Mouse (Mus musculus): ENCODE data around the gene Mpp3. TPM values are rescaled to one million over a fixed set of nuclear protein-coding genes. Genes with fewer than 3 reads are reported as not detected.

The Mpp3 gene
- polyA plus RNA-seq, 1 experiment from 2014 or later = 7.2 TPM

DNA sequence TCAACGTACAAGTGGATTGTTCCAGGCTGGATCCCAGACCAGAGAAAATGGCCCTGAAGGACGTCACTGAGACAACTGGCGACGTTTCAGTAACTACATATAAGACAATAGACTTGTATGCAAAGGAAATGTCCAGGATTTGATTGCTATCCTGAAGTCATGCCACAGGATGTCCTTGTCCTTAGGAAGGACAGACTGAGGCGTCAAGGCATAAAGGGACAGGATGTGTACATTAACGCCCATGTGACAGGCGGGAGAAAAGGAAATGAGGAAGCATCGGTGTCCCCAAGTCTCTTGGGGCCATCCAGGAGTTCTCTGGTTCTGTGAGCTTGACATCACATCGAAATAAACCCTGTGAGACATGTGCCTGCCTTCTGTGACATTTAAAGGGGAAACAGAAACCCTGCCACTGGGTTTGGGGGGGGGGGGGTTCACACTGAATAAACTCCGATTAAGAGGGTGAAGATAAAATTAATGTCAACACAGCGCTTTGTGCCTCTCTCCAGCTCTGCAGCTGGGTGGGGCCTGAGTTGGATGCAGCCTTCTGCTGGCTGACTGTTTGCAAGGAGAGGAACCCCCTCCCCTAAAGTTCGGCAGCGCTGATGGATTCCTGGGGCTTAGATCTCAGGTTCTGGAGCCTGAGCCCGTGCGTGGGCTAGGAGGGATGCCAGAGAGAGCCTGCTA is 19.2 kb downstream of the Mpp3 start:
- Histone ChIP-seq H3K27me3 (replicated peaks) (no peaks in the 10 kb centered on the region), H3K36me3 (peaks cover 13% of the 10 kb centered on the region; the same call in 1 of the 2 replicates), H3K27ac (no peak overlapping the region), H3K9ac (no peak overlapping the region), H3K4me1 (no peaks in the 10 kb centered on the region), H3K4me2 (no peak overlapping the region), H3K4me3 (replicated peaks) (no peak overlapping the region), H3K9me3 (no peaks in the 10 kb centered on the region)
- ATAC-seq (ENCODE audit: insufficient read depth, low FRiP score, low read depth) = no peak
- WGBS = 71% methylated on average over 15 of the region's 15 CpGs

DNA sequence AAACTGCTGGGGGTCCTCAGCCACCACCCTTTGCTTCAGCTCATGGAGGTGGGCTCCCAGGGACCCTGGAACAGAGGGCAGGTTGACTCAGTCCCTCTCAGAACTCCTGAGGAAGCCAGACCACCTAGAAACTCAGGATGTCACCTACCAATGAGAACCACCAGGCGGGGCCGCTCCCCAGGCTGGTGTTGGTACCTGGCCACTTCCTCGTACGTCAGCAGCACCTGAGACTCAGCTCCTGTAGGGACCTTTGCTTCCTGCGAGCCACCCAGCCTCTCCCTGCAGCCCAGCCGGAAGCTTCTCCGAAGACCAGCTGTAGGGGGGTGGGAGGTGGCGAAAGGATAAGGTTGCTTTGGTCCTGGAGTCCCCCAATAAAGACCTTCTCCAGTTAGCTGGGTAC is 19.9 kb downstream of the Mpp3 start:
- Histone ChIP-seq H3K27me3 (replicated peaks) (no peaks in the 10 kb centered on the region), H3K27ac (no peak overlapping the region), H3K4me1 (no peaks in the 10 kb centered on the region), H3K4me2 (no peak overlapping the region), H3K9me3 (no peaks in the 10 kb centered on the region), H3K9ac (no peak overlapping the region), H3K36me3 (peaks cover 13% of the 10 kb centered on the region; the same call in 1 of the 2 replicates), H3K4me3 (replicated peaks) (no peak overlapping the region)
- WGBS = 82% methylated on average over 8 of the region's 8 CpGs
- ATAC-seq (ENCODE audit: insufficient read depth, low FRiP score, low read depth) = no peak

DNA sequence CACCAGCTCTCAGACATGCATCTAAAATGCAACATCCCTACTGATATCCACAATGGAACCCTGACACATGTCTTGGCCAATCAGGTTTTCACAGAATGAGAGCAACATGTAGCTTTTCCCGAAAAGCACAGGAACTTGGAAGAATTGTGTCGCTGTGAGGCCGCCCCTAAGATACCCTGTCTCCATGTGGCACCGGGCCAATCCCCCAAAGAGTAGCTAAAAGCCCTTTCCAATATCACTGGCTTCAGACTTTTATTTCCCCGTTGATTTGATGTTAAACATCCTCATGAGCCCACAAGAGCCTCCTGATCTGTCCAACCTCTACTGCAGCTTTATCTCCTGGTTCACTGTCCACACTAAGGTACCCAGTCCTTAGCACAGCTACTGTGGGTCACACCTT is 21.6 kb downstream of the Mpp3 start:
- H3K27me3 ChIP-seq (replicated peaks) = no peaks in the 10 kb centered on the region
- no peak for ATAC-seq (ENCODE audit: insufficient read depth, low FRiP score, low read depth)
- no peaks in the 10 kb centered on the region for H3K4me1 ChIP-seq
- no peaks in the 10 kb centered on the region for H3K9me3 ChIP-seq
- H3K27ac ChIP-seq = no peak overlapping the region
- H3K9ac ChIP-seq = no peak overlapping the region
- no peak overlapping the region for H3K4me2 ChIP-seq
- no peak overlapping the region for H3K4me3 ChIP-seq (replicated peaks)
- peaks cover 13% of the 10 kb centered on the region; the same call in 1 of the 2 replicates for H3K36me3 ChIP-seq
- WGBS = 77% methylated on average over 5 of the region's 5 CpGs

DNA sequence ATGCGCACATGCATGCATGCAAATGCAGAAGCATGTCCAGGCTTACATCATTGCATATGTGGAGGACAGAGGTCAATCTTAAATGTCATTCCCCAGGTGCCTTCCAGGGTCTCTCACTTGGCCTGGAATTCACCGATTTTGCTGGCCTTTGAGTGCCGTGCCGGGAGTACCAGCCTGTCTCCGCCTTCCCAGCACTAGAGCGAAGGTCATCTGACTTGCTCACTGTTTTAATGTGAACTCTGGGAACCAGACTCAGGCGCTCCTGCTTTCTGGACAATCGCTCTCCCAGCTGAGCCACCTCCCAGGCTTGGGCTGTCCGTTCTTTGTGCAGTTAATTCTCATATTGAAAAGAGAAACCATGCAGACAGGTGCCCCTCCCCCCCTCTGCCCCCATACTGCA is 22.0 kb downstream of the Mpp3 start:
- no peak for ATAC-seq (ENCODE audit: insufficient read depth, low FRiP score, low read depth)
- no peaks in the 10 kb centered on the region for H3K27me3 ChIP-seq (replicated peaks)
- no peak overlapping the region for H3K27ac ChIP-seq
- no peaks in the 10 kb centered on the region for H3K9me3 ChIP-seq
- no peaks in the 10 kb centered on the region for H3K4me1 ChIP-seq
- WGBS = 68% methylated on average over 9 of the region's 9 CpGs
- no peak overlapping the region for H3K4me3 ChIP-seq (replicated peaks)
- no peak overlapping the region for H3K9ac ChIP-seq
- H3K4me2 ChIP-seq = no peak overlapping the region
- peaks cover 13% of the 10 kb centered on the region; the same call in 1 of the 2 replicates for H3K36me3 ChIP-seq

DNA sequence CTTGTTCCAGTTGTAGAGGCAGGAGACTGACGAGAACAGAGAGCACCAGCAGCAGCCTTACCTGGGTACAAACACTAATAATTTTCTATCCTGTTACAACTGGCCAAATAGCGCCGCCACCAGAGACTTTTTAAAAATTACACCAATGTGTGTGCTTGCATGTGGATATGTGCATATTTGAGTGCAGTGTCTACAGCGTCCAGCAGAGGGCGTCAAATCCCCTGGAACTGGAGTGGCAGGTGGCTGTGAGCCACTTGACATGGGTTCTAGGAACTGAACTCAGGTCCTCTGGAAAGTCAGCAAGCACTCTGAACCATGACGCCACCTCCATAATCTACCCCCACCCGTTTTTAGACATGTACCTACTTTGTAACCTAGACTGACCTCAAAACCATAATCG is 24.0 kb downstream of the Mpp3 start:
- no peak for ATAC-seq (ENCODE audit: insufficient read depth, low FRiP score, low read depth)
- no peak overlapping the region for H3K9ac ChIP-seq
- peaks cover 13% of the 10 kb centered on the region; the same call in 1 of the 2 replicates for H3K36me3 ChIP-seq
- H3K4me1 ChIP-seq = no peaks in the 10 kb centered on the region
- H3K27me3 ChIP-seq (replicated peaks) = no peaks in the 10 kb centered on the region
- WGBS = 87% methylated on average over 8 of the region's 8 CpGs
- no peak overlapping the region for H3K4me3 ChIP-seq (replicated peaks)
- no peaks in the 10 kb centered on the region for H3K9me3 ChIP-seq
- H3K4me2 ChIP-seq = no peak overlapping the region
- no peak overlapping the region for H3K27ac ChIP-seq

DNA sequence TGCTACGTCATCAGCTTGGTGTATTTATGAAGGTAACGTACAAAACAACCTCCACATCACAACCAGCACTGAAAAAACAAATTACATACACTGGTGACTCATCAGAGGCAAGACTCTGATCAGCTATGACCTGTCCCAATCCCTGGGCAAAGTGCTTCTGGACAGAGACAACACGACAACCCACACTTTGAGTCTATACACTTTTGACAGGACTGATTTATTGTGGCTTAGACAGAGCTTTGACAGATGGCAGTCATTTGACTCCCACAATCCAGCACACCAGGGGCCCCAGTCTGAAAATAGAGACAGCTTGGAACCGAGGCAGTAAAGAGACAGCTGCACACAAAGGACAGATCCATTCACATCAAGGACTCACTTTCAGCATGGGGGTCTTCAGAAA is 28.8 kb downstream of the Mpp3 start:
- ATAC-seq (ENCODE audit: insufficient read depth, low FRiP score, low read depth) = no peak
- Histone ChIP-seq H3K4me2 (no peak overlapping the region), H3K9ac (no peak overlapping the region), H3K9me3 (no peaks in the 10 kb centered on the region), H3K27ac (no peak overlapping the region), H3K36me3 (0 out of 2 replicates have a peak, but pooled peaks cover 3% of the 10 kb centered on the region), H3K4me1 (peaks cover 4% of the 10 kb centered on the region; the same call in 1 of the 2 replicates), H3K27me3 (replicated peaks) (no peaks in the 10 kb centered on the region), H3K4me3 (replicated peaks) (no peak overlapping the region)
- WGBS = 62% methylated on average over 4 of the region's 4 CpGs

DNA sequence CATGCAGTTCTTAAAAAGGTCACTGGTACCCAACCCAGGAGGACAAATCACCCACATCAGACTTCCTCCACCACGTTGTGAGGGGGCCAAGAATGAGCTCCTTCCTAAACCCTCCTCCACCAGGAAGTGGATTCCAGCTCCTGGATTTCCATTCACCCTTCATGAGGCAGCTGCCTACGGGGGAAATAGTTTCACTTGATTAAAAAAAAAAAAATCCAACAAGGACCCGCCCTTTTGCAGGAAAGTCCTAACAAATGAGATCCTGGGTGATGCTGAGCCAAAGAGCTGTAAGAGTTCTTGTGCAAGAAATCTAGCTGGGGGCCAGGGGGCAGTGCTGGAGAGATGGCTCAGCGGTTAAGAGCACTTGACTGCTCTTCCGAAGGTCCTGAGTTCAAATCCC is 30.0 kb downstream of the Mpp3 start:
- Histone ChIP-seq H3K4me3 (replicated peaks) (no peak overlapping the region), H3K9me3 (no peaks in the 10 kb centered on the region), H3K9ac (no peak overlapping the region), H3K4me1 (peaks cover 4% of the 10 kb centered on the region; the same call in 1 of the 2 replicates), H3K36me3 (no peaks in the 10 kb centered on the region), H3K4me2 (no peak overlapping the region), H3K27ac (no peak overlapping the region), H3K27me3 (replicated peaks) (no peaks in the 10 kb centered on the region)
- no peak for ATAC-seq (ENCODE audit: insufficient read depth, low FRiP score, low read depth)
- 47% methylated on average over 5 of the region's 5 CpGs for WGBS

DNA sequence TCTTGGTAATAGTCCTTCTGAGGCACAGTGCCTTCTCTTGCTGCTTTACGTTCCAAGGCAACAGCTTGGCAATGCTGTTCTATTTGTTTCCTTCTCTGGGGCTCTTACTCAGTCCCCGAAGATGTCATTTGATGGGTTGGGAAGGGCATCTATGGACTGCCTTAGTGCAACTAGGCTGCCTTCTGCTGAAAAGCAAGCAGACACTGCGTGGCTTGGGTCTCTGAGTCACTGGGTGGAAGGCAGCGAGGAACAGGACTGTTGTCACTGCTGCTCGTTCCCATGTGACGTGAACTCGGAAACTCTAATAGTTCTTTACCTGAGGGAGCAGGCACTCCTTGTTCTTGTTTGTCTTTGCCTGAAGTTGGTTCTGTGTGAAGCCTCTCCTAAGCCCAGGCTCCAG is 32.3 kb downstream of the Mpp3 start:
- 82% methylated on average over 7 of the region's 7 CpGs for WGBS
- no peak overlapping the region for H3K27ac ChIP-seq

DNA sequence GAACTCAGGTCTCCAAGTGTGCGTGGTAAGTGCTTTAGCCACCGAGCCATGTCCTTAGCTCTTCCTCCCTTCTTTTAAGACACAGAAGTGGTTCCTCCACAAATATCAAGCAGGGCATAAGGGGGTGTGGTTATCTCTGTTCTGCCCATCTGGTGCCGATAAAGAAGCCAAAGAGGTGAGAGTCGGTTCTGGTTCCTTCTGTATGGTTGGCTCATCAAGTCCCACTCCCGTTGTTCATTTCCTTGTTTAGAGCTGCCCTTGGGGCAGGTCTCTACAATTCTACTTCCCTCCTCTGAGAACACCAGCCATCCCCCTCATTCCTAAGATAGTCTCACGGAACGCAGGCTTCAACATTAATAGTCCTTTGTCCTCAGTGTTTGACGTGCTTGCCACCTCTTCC is 34.2 kb downstream of the Mpp3 start:
- WGBS = 68% methylated on average over 8 of the region's 8 CpGs

More for the DNA sequence above, 32.3 kb downstream of the Mpp3 start:
- no peaks in the 10 kb centered on the region for H3K36me3 ChIP-seq
- H3K4me3 ChIP-seq (replicated peaks) = no peak overlapping the region
- no peak overlapping the region for H3K9ac ChIP-seq
- no peaks in the 10 kb centered on the region for H3K27me3 ChIP-seq (replicated peaks)
- no peak overlapping the region for H3K4me2 ChIP-seq
- peaks cover 4% of the 10 kb centered on the region; the same call in 1 of the 2 replicates for H3K4me1 ChIP-seq
- no peak for ATAC-seq (ENCODE audit: insufficient read depth, low FRiP score, low read depth)
- no peaks in the 10 kb centered on the region for H3K9me3 ChIP-seq

DNA sequence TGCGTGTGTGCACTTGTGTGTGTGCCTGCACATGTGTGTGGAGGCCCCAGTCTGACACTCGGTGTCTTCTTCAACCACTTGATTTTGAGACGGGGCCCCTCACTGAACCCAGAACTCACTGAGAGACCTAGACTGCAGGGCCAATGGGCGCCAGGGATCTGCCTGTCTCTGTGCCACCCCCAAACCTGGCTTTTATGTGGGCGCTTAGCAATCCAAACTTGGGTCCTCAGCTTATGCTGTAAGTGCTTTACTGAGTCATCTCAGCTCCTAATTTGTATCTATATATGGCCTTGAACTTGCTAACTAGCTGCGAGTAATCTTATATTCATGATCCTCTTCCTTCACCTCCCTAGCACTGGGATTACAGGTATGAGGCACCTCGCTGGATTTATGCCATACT is 35.9 kb downstream of the Mpp3 start:
- Histone ChIP-seq H3K27me3 (replicated peaks) (no peaks in the 10 kb centered on the region), H3K4me3 (replicated peaks) (no peak overlapping the region), H3K9me3 (no peaks in the 10 kb centered on the region), H3K4me1 (peaks cover 4% of the 10 kb centered on the region; the same call in 1 of the 2 replicates), H3K36me3 (no peaks in the 10 kb centered on the region), H3K4me2 (no peak overlapping the region), H3K9ac (no peak overlapping the region), H3K27ac (no peak overlapping the region)
- no peak for ATAC-seq (ENCODE audit: insufficient read depth, low FRiP score, low read depth)
- WGBS = 86% methylated on average over 7 of the region's 7 CpGs

More for the DNA sequence above, 34.2 kb downstream of the Mpp3 start:
- no peaks in the 10 kb centered on the region for H3K36me3 ChIP-seq
- no peak overlapping the region for H3K9ac ChIP-seq
- H3K4me1 ChIP-seq = peaks cover 4% of the 10 kb centered on the region; the same call in 1 of the 2 replicates
- H3K27me3 ChIP-seq (replicated peaks) = no peaks in the 10 kb centered on the region
- no peak; the same call in 1 of the 2 replicates for ATAC-seq (ENCODE audit: insufficient read depth, low FRiP score, low read depth)
- H3K9me3 ChIP-seq = no peaks in the 10 kb centered on the region
- H3K27ac ChIP-seq = no peak overlapping the region
- H3K4me3 ChIP-seq (replicated peaks) = no peak overlapping the region
- no peak overlapping the region for H3K4me2 ChIP-seq

DNA sequence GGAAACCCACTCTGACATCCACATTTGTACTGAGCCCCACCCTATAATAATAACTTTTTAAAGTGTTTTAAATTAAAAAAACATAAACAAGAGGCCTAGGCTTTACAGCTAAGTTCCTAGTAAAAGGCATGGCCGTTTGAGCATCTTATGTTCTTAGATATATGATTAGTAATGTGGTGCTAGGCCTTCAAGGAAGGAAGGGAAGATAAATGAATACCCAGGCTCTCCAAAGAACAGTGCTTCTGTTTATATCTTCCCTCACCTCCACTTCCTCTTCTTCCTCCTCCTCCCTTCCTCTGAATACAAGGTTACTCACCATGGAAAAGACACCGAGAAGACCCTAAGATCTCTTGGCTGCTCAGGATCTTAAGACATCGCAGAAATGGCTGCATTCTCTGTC is 36.4 kb downstream of the Mpp3 start:
- Histone ChIP-seq H3K9ac (no peak overlapping the region), H3K27me3 (replicated peaks) (no peaks in the 10 kb centered on the region), H3K27ac (no peak overlapping the region), H3K4me1 (peaks cover 4% of the 10 kb centered on the region; the same call in 1 of the 2 replicates), H3K4me2 (no peak overlapping the region), H3K4me3 (replicated peaks) (no peak overlapping the region), H3K9me3 (no peaks in the 10 kb centered on the region), H3K36me3 (no peaks in the 10 kb centered on the region)
- WGBS = 71% methylated on average over 3 of the region's 3 CpGs
- no peak for ATAC-seq (ENCODE audit: insufficient read depth, low FRiP score, low read depth)

DNA sequence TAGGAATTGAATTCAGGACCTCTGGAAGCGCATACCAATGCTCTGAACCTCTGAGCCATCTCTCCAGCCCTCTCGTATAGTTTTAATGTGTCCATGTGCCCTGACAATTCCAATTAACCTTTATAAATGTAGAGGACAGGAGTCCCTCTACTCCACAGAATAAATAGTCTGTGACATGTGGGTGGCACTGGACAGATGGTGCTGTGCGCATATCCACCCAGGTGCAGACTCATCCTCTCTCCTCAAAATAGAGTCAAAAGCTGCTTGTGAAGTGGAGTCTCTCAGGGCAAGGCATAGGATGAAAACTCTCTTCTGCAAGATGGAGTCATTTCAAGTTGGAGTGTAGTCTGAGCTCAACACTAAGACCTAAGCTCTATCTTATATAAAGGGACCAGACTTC is 38.0 kb downstream of the Mpp3 start:
- ATAC-seq (ENCODE audit: insufficient read depth, low FRiP score, low read depth) = no peak
- H3K27ac ChIP-seq = no peak overlapping the region
- H3K9me3 ChIP-seq = no peaks in the 10 kb centered on the region
- no peak overlapping the region for H3K4me2 ChIP-seq
- no peaks in the 10 kb centered on the region for H3K27me3 ChIP-seq (replicated peaks)
- WGBS = 84% methylated on average over 3 of the region's 3 CpGs
- H3K4me1 ChIP-seq = peaks cover 5% of the 10 kb centered on the region; the same call in 1 of the 2 replicates
- no peak overlapping the region for H3K9ac ChIP-seq
- no peaks in the 10 kb centered on the region for H3K36me3 ChIP-seq
- H3K4me3 ChIP-seq (replicated peaks) = no peak overlapping the region

Measured in stomach, embryonic 15.5 days (tissue).